Mouse (Mus musculus) intestine, postnatal 0 days (tissue): Measurements from ENCODE around the gene Naa35. TPM values are rescaled to one million over a fixed set of nuclear protein-coding genes. Genes with fewer than 3 reads are reported as not detected.

Experiments used
- ATAC-seq: fragments of 200-750 bp; cut with Nextera tagmentation; 2 replicates; pipeline ENCODE4 v1.8.0; 2017; ENCODE audit warnings: mild to moderate bottlenecking, moderate TSS enrichment, moderate library complexity
- H3K27ac ChIP-seq: fragments of 300-500 bp; sonication (generic); 2 replicates; pipeline ENCODE4 v1.5.1; 2014; ENCODE audit warnings: mild to moderate bottlenecking, low read depth, low read length, moderate library complexity
- H3K27me3 ChIP-seq: fragments of 300-500 bp; sonication (generic); replicated peaks from 2 replicates; pipeline ENCODE4 v1.6.1; 2014; ENCODE audit warnings: low read length, mixed read lengths; ENCODE audit not compliant: control insufficient read depth, insufficient read depth
- H3K36me3 ChIP-seq: fragments of 300-500 bp; sonication (generic); 2 replicates; pipeline ENCODE4 v1.6.1; 2014; ENCODE audit warnings: mild to moderate bottlenecking, moderate library complexity; ENCODE audit not compliant: control insufficient read depth, insufficient read depth
- H3K4me1 ChIP-seq: fragments of 300-500 bp; sonication (generic); replicated peaks from 2 replicates; pipeline ENCODE4 v1.6.1; 2014; ENCODE audit warnings: antibody characterized with exemption, low read length, mixed read lengths; ENCODE audit not compliant: control insufficient read depth, insufficient read depth
- H3K4me2 ChIP-seq: fragments of 300-500 bp; sonication (generic); replicated peaks from 2 replicates; pipeline ENCODE4 v1.6.1; 2014; ENCODE audit warnings: low read depth, mild to moderate bottlenecking, moderate library complexity
- H3K4me3 ChIP-seq: fragments of 300-500 bp; sonication (generic); 2 replicates; pipeline ENCODE4 v1.5.1; 2014; ENCODE audit warnings: low read depth, low read length
- H3K9ac ChIP-seq: fragments of 300-500 bp; sonication (generic); 2 replicates; pipeline ENCODE4 v1.6.1; 2014; ENCODE audit warnings: mild to moderate bottlenecking, low read depth, low read length
- H3K9me3 ChIP-seq: fragments of 300-500 bp; sonication (generic); 2 replicates; pipeline ENCODE4 v1.6.1; 2016; ENCODE audit warnings: mixed run types; ENCODE audit not compliant: control insufficient read depth
- CTCF ChIP-seq: sonication (generic); IDR thresholded peaks from 2 replicates; pipeline ENCODE4 v1.5.1; 2016; ENCODE audit warnings: low read depth, mild to moderate bottlenecking, control low read depth, antibody characterized with exemption, moderate library complexity
- WGBS: fragments of 180-500 bp; shearing (Covaris S2); extraction: QIAGEN DNeasy Blood & Tissue Kit; methylation state at CpG from one replicate; pipeline ENCODE4 v1.1.7; 2014; 5-methylcytosine and 5-hydroxymethylcytosine counted together
- polyA plus RNA-seq: library from polyadenylated mRNA; unstranded; fragments of >200 nt; fragmentation: Nextera tagmentation; extraction: Ambion mirVana; gene quantifications from 2 replicates; pipeline ENCODE4 v1.2.1, GENCODE M21; 2015

Naa35 gene
- polyA plus RNA-seq, 1 experiment from 2014 or later: 39.8 TPM

DNA sequence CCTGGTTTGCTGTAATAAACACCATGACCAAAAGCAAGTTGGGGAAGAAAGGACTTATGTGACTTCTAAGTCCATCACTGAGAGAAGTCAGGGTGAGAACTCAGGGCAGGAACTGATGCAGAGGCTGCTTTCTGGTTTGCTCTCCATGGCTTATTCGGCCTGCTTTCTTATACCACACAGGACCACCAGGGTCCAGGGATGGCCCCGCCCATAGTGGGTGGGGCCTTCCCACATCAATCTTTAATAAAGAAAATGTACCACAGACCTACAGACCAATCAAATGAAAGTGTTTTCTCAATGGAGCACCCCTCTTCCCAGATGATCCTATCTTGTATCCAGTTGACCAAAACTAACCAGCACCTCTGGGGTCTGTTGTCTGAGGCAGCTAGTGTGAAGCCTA is 86.5 kb downstream of the Naa35 start:
- 75% methylated on average over 2 of the region's 2 CpGs for WGBS

DNA sequence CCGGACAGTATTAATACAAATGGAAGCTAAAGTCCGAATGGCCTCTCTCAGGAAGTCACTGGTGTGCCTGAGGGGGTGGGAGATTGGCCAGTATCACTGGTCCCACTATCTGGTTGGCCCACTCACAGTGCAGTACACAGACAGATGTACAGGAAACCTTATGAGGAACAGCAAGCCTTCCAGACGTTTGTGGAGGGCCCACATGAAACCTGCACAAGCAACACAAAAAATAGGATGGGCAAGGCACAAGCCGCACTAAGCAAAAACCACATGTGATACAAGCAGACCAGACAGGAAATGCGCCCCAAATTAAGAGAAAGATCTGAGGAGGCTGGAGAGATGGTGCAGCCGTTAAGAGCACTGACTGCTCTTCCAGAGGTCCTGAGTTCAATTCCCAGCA is 87.2 kb downstream of the Naa35 start:
- Histone ChIP-seq H3K4me3 (no peak overlapping the region), H3K9me3 (no peaks in the 10 kb centered on the region), H3K27ac (no peak overlapping the region), H3K27me3 (no peaks in the 10 kb centered on the region), H3K9ac (no peak overlapping the region), H3K4me1 (0 out of 2 replicates have a peak, but pooled peaks cover 3% of the 10 kb centered on the region), H3K36me3 (no peaks in the 10 kb centered on the region), H3K4me2 (no peak overlapping the region)
- no peak for ATAC-seq
- 65% methylated on average over 6 of the region's 6 CpGs for WGBS
- no peak for TF ChIP-seq CTCF

More for the DNA sequence above, 86.5 kb downstream of the Naa35 start:
- ATAC-seq: no peak
- Histone ChIP-seq H3K36me3 (no peaks in the 10 kb centered on the region), H3K4me3 (no peak overlapping the region), H3K27ac (no peak overlapping the region), H3K9ac (no peak overlapping the region), H3K4me1 (0 out of 2 replicates have a peak, but pooled peaks cover 3% of the 10 kb centered on the region), H3K27me3 (no peaks in the 10 kb centered on the region), H3K4me2 (no peak overlapping the region), H3K9me3 (no peaks in the 10 kb centered on the region)
- TF ChIP-seq CTCF: no peak

DNA sequence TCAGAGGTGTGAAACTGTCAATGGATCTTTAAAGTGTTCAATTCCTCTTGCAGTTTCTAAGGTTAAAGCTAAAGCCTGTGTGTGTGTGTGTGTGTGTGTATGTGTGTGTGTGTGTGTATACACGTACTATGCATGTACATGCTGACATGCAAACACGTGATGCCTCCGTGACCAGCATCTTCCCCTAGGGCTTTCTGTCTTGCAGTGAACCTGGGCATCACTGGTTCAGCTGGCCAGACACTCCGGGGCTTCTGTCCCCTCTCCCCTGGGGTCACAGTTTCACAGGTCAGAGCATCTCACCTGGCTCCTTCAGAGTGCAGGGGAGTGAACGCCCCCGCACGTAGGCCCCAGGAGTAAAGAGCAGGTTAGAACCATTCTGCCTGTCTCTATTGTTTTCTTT is 88.5 kb downstream of the Naa35 start:
- H3K4me3 ChIP-seq: no peak overlapping the region

DNA sequence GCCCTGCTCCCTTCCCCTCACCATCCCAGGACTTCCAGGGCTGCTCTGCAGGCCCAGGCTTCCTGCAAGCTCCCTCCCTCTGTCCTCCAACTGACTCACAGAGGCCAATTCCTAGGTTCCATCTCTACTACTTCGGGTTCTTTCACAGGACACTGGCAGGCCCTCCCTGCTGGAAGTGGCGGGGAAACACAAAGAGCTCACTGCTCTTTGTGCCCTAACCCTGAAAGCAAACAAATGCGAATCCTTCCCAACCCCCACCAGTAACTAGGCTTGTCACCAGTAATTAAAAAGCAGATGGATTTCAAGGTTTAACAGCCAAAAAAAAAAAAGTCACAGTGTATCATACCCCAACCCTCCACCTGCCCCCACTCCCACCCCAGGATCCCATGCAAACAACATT is 89.2 kb downstream of the Naa35 start:
- H3K36me3 ChIP-seq: no peaks in the 10 kb centered on the region
- peak overlapping the region; percentile 84 for H3K4me2 ChIP-seq
- H3K9me3 ChIP-seq: no peaks in the 10 kb centered on the region
- WGBS: 24% methylated on average over 3 of the region's 3 CpGs
- TF ChIP-seq CTCF: no peak
- H3K9ac ChIP-seq: no peak overlapping the region
- no peak overlapping the region for H3K27ac ChIP-seq
- no peaks in the 10 kb centered on the region for H3K27me3 ChIP-seq
- ATAC-seq: no peak
- no peaks in the 10 kb centered on the region for H3K4me1 ChIP-seq
- H3K4me3 ChIP-seq: peak overlapping the region; percentile 81

More for the DNA sequence above, 88.5 kb downstream of the Naa35 start:
- H3K9ac ChIP-seq: peak overlapping the region; percentile 8; the same call in 1 of the 2 replicates
- H3K4me1 ChIP-seq: 0 out of 2 replicates have a peak, but pooled peaks cover under 1% of the 10 kb centered on the region
- no peak for TF ChIP-seq CTCF
- no peaks in the 10 kb centered on the region for H3K27me3 ChIP-seq
- no peaks in the 10 kb centered on the region for H3K9me3 ChIP-seq
- H3K4me2 ChIP-seq: peak overlapping the region; percentile 84
- no peaks in the 10 kb centered on the region for H3K36me3 ChIP-seq
- 66% methylated on average over 7 of the region's 7 CpGs for WGBS
- H3K27ac ChIP-seq: no peak overlapping the region
- ATAC-seq: no peak

DNA sequence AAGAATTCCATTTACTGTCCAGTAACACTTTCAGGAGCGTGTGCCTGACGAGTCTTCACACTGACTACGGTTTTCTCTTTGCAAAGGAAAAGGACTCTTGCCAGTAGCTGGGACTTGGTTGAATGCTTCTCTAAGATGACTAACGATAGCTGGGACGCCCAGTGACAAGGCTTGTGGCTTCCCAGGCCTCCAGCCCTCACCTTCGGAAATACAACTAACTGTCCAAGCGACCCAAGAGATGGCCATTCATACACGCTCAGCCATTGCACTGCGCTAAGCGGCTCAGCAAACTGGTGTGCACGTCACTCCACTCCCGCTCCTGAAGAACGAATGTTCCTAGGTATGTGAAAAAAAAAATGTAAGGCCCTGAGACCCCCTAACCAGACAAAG is 89.7 kb downstream of the Naa35 start:
- 0 out of 2 replicates have a peak overlapping the region, but pooled peaks have one; percentile 28 for H3K27ac ChIP-seq
- no peak for TF ChIP-seq CTCF
- H3K27me3 ChIP-seq: no peaks in the 10 kb centered on the region
- ATAC-seq: no peak
- under 1% methylated on average over 13 of the region's 13 CpGs for whole genome bisulfite sequencing
- no peaks in the 10 kb centered on the region for H3K4me1 ChIP-seq
- H3K9ac ChIP-seq: peak overlapping the region; percentile 66; the same call in 1 of the 2 replicates
- H3K36me3 ChIP-seq: no peaks in the 10 kb centered on the region
- peak overlapping the region; percentile 81 for H3K4me3 ChIP-seq
- no peaks in the 10 kb centered on the region for H3K9me3 ChIP-seq
- peak overlapping the region; percentile 84 for H3K4me2 ChIP-seq

DNA sequence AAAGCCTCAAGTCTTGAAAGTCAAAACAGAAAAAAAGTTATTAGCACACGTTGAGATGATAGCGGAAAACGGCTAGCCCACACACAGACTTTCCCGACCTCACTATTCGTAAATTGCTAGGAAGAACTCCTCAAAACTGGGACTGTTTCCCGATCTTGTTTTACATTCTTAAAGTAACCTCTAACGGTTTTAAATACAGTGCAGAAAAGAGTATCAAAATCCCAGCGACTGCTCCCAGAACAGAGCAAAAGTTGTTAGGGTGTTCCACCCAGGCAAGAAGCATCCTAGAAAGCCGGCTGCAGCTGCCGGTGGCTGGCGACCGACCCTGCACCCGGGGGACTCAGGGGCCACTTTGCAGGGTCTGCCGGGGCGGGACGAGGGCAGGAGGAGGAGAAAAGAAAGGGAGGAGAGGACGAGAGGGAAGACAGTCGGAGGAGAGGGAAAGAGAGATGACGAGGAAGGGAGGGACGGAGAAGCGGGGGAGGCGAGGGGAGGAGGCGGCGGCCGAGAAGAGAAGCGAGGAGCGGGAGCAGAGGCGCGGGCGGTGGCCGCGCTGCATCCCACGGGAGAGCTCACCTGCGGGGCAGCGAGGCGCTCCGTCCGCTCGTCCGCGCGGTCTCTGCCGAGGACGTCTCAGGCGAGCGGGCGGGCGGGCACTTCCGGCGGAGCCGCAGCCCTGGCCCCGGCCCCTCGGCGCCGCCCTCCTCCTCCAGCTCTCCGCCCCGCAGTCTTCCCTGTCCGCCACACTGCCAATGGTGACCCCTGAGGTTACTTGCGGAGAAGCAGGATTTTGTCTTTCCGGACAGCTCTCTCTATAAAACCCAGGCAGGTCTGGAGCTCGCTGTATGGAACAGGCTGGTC is 90.3 kb downstream of the Naa35 start, which contains the start of gene Golm1:
TSS of gene Golm1 (minus strand) at position 661 of the 861 bp plus-strand sequence.
- no peaks in the 10 kb centered on the region for H3K9me3 ChIP-seq
- H3K27me3 ChIP-seq: no peaks in the 10 kb centered on the region
- peak; percentile 86 for ATAC-seq
- no peaks in the 10 kb centered on the region for H3K36me3 ChIP-seq
- H3K4me2 ChIP-seq: peak within 1 kb of the TSS; percentile 84
- peak within 1 kb of the TSS; percentile 66 for H3K27ac ChIP-seq
- WGBS: under 1% methylated on average over 52 of the region's 61 CpGs
- H3K4me1 ChIP-seq: no peaks in the 10 kb centered on the region
- peak within 1 kb of the TSS; percentile 81 for H3K4me3 ChIP-seq
- peak; percentile 24 for TF ChIP-seq CTCF
- peak within 1 kb of the TSS; percentile 66 for H3K9ac ChIP-seq
